Mouse (Mus musculus) ES-Bruce4 (cell line): ENCODE results near the gene Gtf2ird2.

Experiments used
- CTCF ChIP-seq: IDR thresholded peaks from one replicate; pipeline ENCODE4 v1.8.1; 2011; ENCODE audit warnings: low read depth, low read length
- EP300 ChIP-seq: IDR thresholded peaks from 2 replicates; pipeline ENCODE4 v1.6.1; 2011; ENCODE audit warnings: low read depth, low read length; ENCODE audit not compliant: insufficient read depth
- POLR2A ChIP-seq: IDR thresholded peaks from one replicate; pipeline ENCODE4 v1.8.1; 2011; ENCODE audit warnings: low read length; ENCODE audit not compliant: insufficient read depth

DNA sequence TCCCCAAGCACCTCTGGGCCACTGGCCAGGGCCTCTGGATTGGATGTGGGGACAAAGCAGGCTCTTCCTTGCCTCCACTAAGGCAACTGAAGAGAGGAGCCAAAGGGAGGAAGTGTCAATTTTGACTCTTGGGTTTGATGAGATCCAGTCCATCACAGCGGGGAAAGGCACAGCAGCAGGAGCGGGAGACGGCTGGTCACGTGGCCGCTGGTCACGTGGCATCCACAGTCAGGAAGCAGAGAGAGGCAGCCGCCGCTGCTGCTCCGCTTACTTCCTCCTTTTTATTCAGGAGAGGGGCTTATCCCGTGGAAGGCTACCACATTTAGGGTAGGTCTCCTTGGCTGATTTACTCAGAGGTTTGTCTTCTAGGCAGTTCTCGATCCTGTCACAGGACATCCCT, 41.4 kb upstream of the Gtf2ird2 start:
- TF ChIP-seq EP300, result no peak
- TF ChIP-seq CTCF, result no peak
- no peak for TF ChIP-seq POLR2A
